Mouse (Mus musculus) heart, postnatal 25 days (tissue): Measurements from ENCODE around the gene Trpc1. TPM values are rescaled to one million over a fixed set of nuclear protein-coding genes. Genes with fewer than 3 reads are reported as not detected.

ENCODE experiments used
- DNase-seq: peaks from one replicate; pipeline ENCODE4 v3.0.0; 2022; ENCODE audit warnings: low spot score
- intact Hi-C: fragments of 180-260 bp; cut with DNase I; formaldehyde crosslinking; loops from one replicate; pipeline ENCODE4 v1.15.1; 2025
- total RNA-seq, 2 experiments: library from RNA; stranded (reverse); gene quantifications; 2 replicates each; pipeline ENCODE4 v1.2.3; 2021

Gene Trpc1
- total RNA-seq, result 1 to 10 TPM; 6.7 to 7.2 TPM

GRCm38 (mm10) chr9:95750037-95750511 lies at the start of gene Trpc1:
Trpc1 (minus strand) TSS chr9:95750375.
- peak; percentile 63 for DNase-seq
- intact Hi-C loops, result no loop called here

- no peak for DNase-seq
- intact Hi-C loops, result no loop called here
These were observed 46.1 kb upstream of the Trpc1 start for GRCm38 (mm10) chr9:95796323-95796722.

- intact Hi-C loops, result no loop called here
- DNase-seq, result no peak
These were observed 45.7 kb upstream of the Trpc1 start for GRCm38 (mm10) chr9:95795844-95796243.

GRCm38 (mm10) chr9:95795077-95795784 lies 45.1 kb upstream of the Trpc1 start:
- intact Hi-C loops, result no loop called here
- DNase-seq, result no peak

- no peak for DNase-seq
- intact Hi-C loops, result no loop called here
These were observed 44.0 kb upstream of the Trpc1 start for GRCm38 (mm10) chr9:95793986-95794744.

GRCm38 (mm10) chr9:95784888-95785511 lies 34.8 kb upstream of the Trpc1 start:
- no peak for DNase-seq
- intact Hi-C loops, result no loop called here

GRCm38 (mm10) chr9:95783646-95784293 lies 33.6 kb upstream of the Trpc1 start:
- no peak for DNase-seq
- intact Hi-C loops, result no loop called here

GRCm38 (mm10) chr9:95771671-95772070 lies 21.5 kb upstream of the Trpc1 start:
- intact Hi-C loops, result no loop called here
- DNase-seq, result no peak

GRCm38 (mm10) chr9:95763218-95763617 lies 13.0 kb upstream of the Trpc1 start:
- no peak for DNase-seq
- intact Hi-C loops, result no loop called here

GRCm38 (mm10) chr9:95762228-95762627 lies 12.1 kb upstream of the Trpc1 start:
- intact Hi-C loops, result no loop called here
- DNase-seq, result no peak

GRCm38 (mm10) chr9:95761381-95761780 lies 11.2 kb upstream of the Trpc1 start:
- intact Hi-C loops, result no loop called here
- DNase-seq, result no peak

GRCm38 (mm10) chr9:95750746-95751145 lies 571 bp upstream of the Trpc1 start:
- intact Hi-C loops, result no loop called here
- no peak for DNase-seq

- DNase-seq, result peak; percentile 2
- intact Hi-C loops, result loop anchor here (5.0 kb wide), 1 partner anchor 108 kb away; the partner anchor contains the start of gene Atr
These were observed 680 bp downstream of the Trpc1 start for GRCm38 (mm10) chr9:95749461-95749928.

GRCm38 (mm10) chr9:95747298-95747697 lies 2.9 kb downstream of the Trpc1 start:
- intact Hi-C loops, result loop anchor here (5.0 kb wide), 1 partner anchor 110 kb away; the partner anchor contains the start of gene Atr
- no peak for DNase-seq

- DNase-seq, result no peak
- intact Hi-C loops, result loop anchor here (5.0 kb wide), 1 partner anchor 112 kb away; the partner anchor contains the start of gene Atr
These were observed 5.1 kb downstream of the Trpc1 start for GRCm38 (mm10) chr9:95744845-95745613.

GRCm38 (mm10) chr9:95736238-95736637 lies 13.9 kb downstream of the Trpc1 start:
- no peak for DNase-seq
- intact Hi-C loops, result no loop called here

- DNase-seq, result no peak
- intact Hi-C loops, result no loop called here
These were observed 37.6 kb downstream of the Trpc1 start for GRCm38 (mm10) chr9:95712574-95712973.

GRCm38 (mm10) chr9:95708943-95709342 lies 41.2 kb downstream of the Trpc1 start:
- intact Hi-C loops, result loop anchor here (10.0 kb wide), 1 partner anchor 146 kb away; the partner anchor contains the start of gene Atr
- no peak for DNase-seq

GRCm38 (mm10) chr9:95705371-95705770 lies 44.8 kb downstream of the Trpc1 start:
- DNase-seq, result no peak
- intact Hi-C loops, result loop anchor here (10.0 kb wide), 1 partner anchor 149 kb away; the partner anchor contains the start of gene Atr
